Mouse (Mus musculus) A20 (cell line): ENCODE data around the gene Cyb5r3.
A peak's percentile ranks its signal among the peaks of the same experiment; 100 is the strongest.
"Not testable (repeated sequence)": the region's sequence is repeated elsewhere in the genome, so short reads cannot be mapped to it uniquely, and the experiment has no call there.

ENCODE experiments used
- DNase-seq: peaks from one replicate; pipeline ENCODE4 v3.0.0-alpha.2; 2011; ENCODE audit warnings: low read depth, low spot score

The Cyb5r3 gene

GRCm38 (mm10) chr15:83150694-83151093, 21.7 kb downstream of the Cyb5r3 start:
- no peak for DNase-seq

GRCm38 (mm10) chr15:83150073-83150442, 22.3 kb downstream of the Cyb5r3 start:
- no peak for DNase-seq

- peak; percentile 99 for DNase-seq
Observed at GRCm38 (mm10) chr15:83149196-83150072, 23.0 kb downstream of the Cyb5r3 start, which contains the start of gene Poldip3. TSS of gene Poldip3 (minus strand) at chr15:83149384.

GRCm38 (mm10) chr15:83148801-83149195, 23.6 kb downstream of the Cyb5r3 start:
- no peak for DNase-seq

- DNase-seq = no peak
Observed at GRCm38 (mm10) chr15:83148395-83148794, 24.0 kb downstream of the Cyb5r3 start.

GRCm38 (mm10) chr15:83145541-83145940, 26.9 kb downstream of the Cyb5r3 start:
- DNase-seq = peak; percentile 50

- DNase-seq = no peak
Observed at GRCm38 (mm10) chr15:83142861-83143260, 29.5 kb downstream of the Cyb5r3 start.

GRCm38 (mm10) chr15:83135654-83136053, 36.7 kb downstream of the Cyb5r3 start:
- no peak for DNase-seq

GRCm38 (mm10) chr15:83134671-83135070, 37.7 kb downstream of the Cyb5r3 start:
- DNase-seq = no peak

GRCm38 (mm10) chr15:83129530-83130231, 42.7 kb downstream of the Cyb5r3 start:
- peak; percentile 46 for DNase-seq

- not testable (repeated sequence) for DNase-seq
Observed at GRCm38 (mm10) chr15:83127037-83127436, 45.4 kb downstream of the Cyb5r3 start.

GRCm38 (mm10) chr15:83126582-83126981, 45.8 kb downstream of the Cyb5r3 start:
- DNase-seq = no peak

GRCm38 (mm10) chr15:83124625-83125024, 47.8 kb downstream of the Cyb5r3 start:
- DNase-seq = no peak

GRCm38 (mm10) chr15:83122566-83123145, 49.7 kb downstream of the Cyb5r3 start, which contains the start of gene Rrp7a:
TSS of gene Rrp7a (minus strand) at chr15:83122801.
- peak; percentile 88 for DNase-seq

GRCm38 (mm10) chr15:83121709-83122565, 50.5 kb downstream of the Cyb5r3 start:
- DNase-seq = peak; percentile 78

GRCm38 (mm10) chr15:83118360-83118759, 54.0 kb downstream of the Cyb5r3 start:
- DNase-seq = no peak

GRCm38 (mm10) chr15:83115071-83115470, 57.3 kb downstream of the Cyb5r3 start:
- DNase-seq = no peak

- no peak for DNase-seq
Observed at GRCm38 (mm10) chr15:83114106-83114505, 58.3 kb downstream of the Cyb5r3 start.

GRCm38 (mm10) chr15:83112898-83113297, 59.5 kb downstream of the Cyb5r3 start:
- DNase-seq = peak; percentile 76

- no peak for DNase-seq
Observed at GRCm38 (mm10) chr15:83111874-83112273, 60.5 kb downstream of the Cyb5r3 start.

GRCm38 (mm10) chr15:83111290-83111689, 61.1 kb downstream of the Cyb5r3 start:
- DNase-seq = no peak
